Mouse (Mus musculus): ENCODE data around the gene Tex35. TPM values are rescaled to one million over a fixed set of nuclear protein-coding genes. Genes with fewer than 3 reads are reported as not detected.

Tex35 gene
- total RNA-seq (2014; rRNA removed), result 0.09 TPM in 1 of 2 replicates, not detected in the other
- polyA plus RNA-seq (2012; rRNA removed), result 0.11 and 0.12 TPM in 2 replicates

- no peak for DNase-seq (ENCODE audit: extremely low read depth, low read depth, low spot score)
- H3K36me3 ChIP-seq (ENCODE audit: control insufficient read depth, insufficient read depth, low read length), result no peaks in the 10 kb centered on the region
- 91% methylated on average over 4 of the region's 4 CpGs for WGBS
- no peak for TF ChIP-seq CTCF (IDR thresholded peaks at IDR 0.05; ENCODE audit: low read depth, low read length)
- no peaks in the 10 kb centered on the region for H3K79me2 ChIP-seq (ENCODE audit: control insufficient read depth, insufficient read depth, low read length)
- H3K27ac ChIP-seq (replicated peaks; ENCODE audit: insufficient read depth, low read depth, low read length), result no peak within 1 kb of the TSS
- H3K4me1 ChIP-seq (ENCODE audit: control insufficient read depth, insufficient read depth, low read length), result no peaks in the 10 kb centered on the region
- no peaks in the 10 kb centered on the region for H3K27me3 ChIP-seq (ENCODE audit: control insufficient read depth, insufficient read depth, low read length)
- no peak within 1 kb of the TSS for H3K4me3 ChIP-seq (ENCODE audit: insufficient read depth, low read depth, low read length)
- H3K9ac ChIP-seq (ENCODE audit: low read depth, low read length), result no peak within 1 kb of the TSS
These were observed at the start of gene Tex35 for GRCm38 (mm10) chr1:157108580-157108979. Tex35 (minus strand) TSS chr1:157108680.

- Histone ChIP-seq H3K9ac (ENCODE audit: low read depth, low read length) (no peak overlapping the region), H3K27ac (replicated peaks; ENCODE audit: insufficient read depth, low read depth, low read length) (no peak overlapping the region), H3K36me3 (ENCODE audit: control insufficient read depth, insufficient read depth, low read length) (peaks cover 4% of the 10 kb centered on the region; the same call in 1 of the 2 replicates), H3K79me2 (ENCODE audit: control insufficient read depth, insufficient read depth, low read length) (no peaks in the 10 kb centered on the region), H3K4me3 (ENCODE audit: insufficient read depth, low read depth, low read length) (no peak overlapping the region), H3K27me3 (ENCODE audit: control insufficient read depth, insufficient read depth, low read length) (no peaks in the 10 kb centered on the region), H3K4me1 (ENCODE audit: control insufficient read depth, insufficient read depth, low read length) (peaks cover 3% of the 10 kb centered on the region; the same call in 1 of the 2 replicates)
- TF ChIP-seq POLR2A (IDR thresholded peaks at IDR 0.05; ENCODE audit: extremely low read depth, insufficient read depth, low read length) (no peak), CTCF (IDR thresholded peaks at IDR 0.05; ENCODE audit: low read depth, low read length) (no peak)
- DNase-seq (ENCODE audit: extremely low read depth, low read depth, low spot score), result no peak
These were observed 45.3 kb upstream of the Tex35 start for GRCm38 (mm10) chr1:157153781-157154180.

DNA sequence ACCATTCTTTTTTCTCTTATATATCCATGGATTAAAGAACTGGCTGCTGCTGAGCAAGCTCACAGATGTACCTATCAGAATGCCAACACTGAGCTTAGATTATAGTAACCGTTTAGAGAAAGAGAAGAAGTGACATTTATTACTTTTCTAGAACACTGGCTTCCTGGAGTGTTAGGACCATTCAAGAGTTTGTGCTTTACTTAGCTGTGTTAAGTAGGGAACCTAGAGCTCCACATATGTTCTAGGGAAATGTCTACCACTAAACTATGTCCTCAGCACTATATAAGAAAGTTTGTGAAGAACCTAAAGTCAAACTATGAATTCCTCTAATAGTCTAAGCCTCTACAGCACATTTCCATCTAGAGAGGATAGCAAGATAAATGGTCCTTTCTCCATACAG is 41.6 kb upstream of the Tex35 start:
- Histone ChIP-seq H3K36me3 (ENCODE audit: control insufficient read depth, insufficient read depth, low read length) (peaks cover 11% of the 10 kb centered on the region), H3K27ac (replicated peaks; ENCODE audit: insufficient read depth, low read depth, low read length) (no peak overlapping the region), H3K27me3 (ENCODE audit: control insufficient read depth, insufficient read depth, low read length) (no peaks in the 10 kb centered on the region), H3K9ac (ENCODE audit: low read depth, low read length) (no peak overlapping the region), H3K79me2 (ENCODE audit: control insufficient read depth, insufficient read depth, low read length) (no peaks in the 10 kb centered on the region), H3K4me1 (ENCODE audit: control insufficient read depth, insufficient read depth, low read length) (peaks cover 3% of the 10 kb centered on the region; the same call in 1 of the 2 replicates), H3K4me3 (ENCODE audit: insufficient read depth, low read depth, low read length) (no peak overlapping the region)
- TF ChIP-seq CTCF (IDR thresholded peaks at IDR 0.05; ENCODE audit: low read depth, low read length) (no peak), POLR2A (IDR thresholded peaks at IDR 0.05; ENCODE audit: extremely low read depth, insufficient read depth, low read length) (no peak)
- WGBS, result 85% methylated on average over 1 of the region's 1 CpGs
- no peak for DNase-seq (ENCODE audit: extremely low read depth, low read depth, low spot score)

GRCm38 (mm10) chr1:157144621-157145020 is 36.1 kb upstream of the Tex35 start:
- Histone ChIP-seq H3K4me3 (ENCODE audit: insufficient read depth, low read depth, low read length) (no peak overlapping the region), H3K36me3 (ENCODE audit: control insufficient read depth, insufficient read depth, low read length) (peaks cover 19% of the 10 kb centered on the region), H3K79me2 (ENCODE audit: control insufficient read depth, insufficient read depth, low read length) (no peaks in the 10 kb centered on the region), H3K27me3 (ENCODE audit: control insufficient read depth, insufficient read depth, low read length) (no peaks in the 10 kb centered on the region), H3K4me1 (ENCODE audit: control insufficient read depth, insufficient read depth, low read length) (no peaks in the 10 kb centered on the region), H3K9ac (ENCODE audit: low read depth, low read length) (no peak overlapping the region), H3K27ac (replicated peaks; ENCODE audit: insufficient read depth, low read depth, low read length) (no peak overlapping the region)
- TF ChIP-seq POLR2A (IDR thresholded peaks at IDR 0.05; ENCODE audit: extremely low read depth, insufficient read depth, low read length), result no peak
- no peak for TF ChIP-seq CTCF (IDR thresholded peaks at IDR 0.05; ENCODE audit: low read depth, low read length)
- WGBS, result 93% methylated on average over 3 of the region's 3 CpGs
- no peak for DNase-seq (ENCODE audit: extremely low read depth, low read depth, low spot score)

GRCm38 (mm10) chr1:157143326-157143932 is 34.9 kb upstream of the Tex35 start:
- DNase-seq (ENCODE audit: extremely low read depth, low read depth, low spot score), result no peak
- Histone ChIP-seq H3K27ac (replicated peaks; ENCODE audit: insufficient read depth, low read depth, low read length) (no peak overlapping the region), H3K4me3 (ENCODE audit: insufficient read depth, low read depth, low read length) (no peak overlapping the region), H3K4me1 (ENCODE audit: control insufficient read depth, insufficient read depth, low read length) (no peaks in the 10 kb centered on the region), H3K36me3 (ENCODE audit: control insufficient read depth, insufficient read depth, low read length) (peaks cover 19% of the 10 kb centered on the region), H3K9ac (ENCODE audit: low read depth, low read length) (no peak overlapping the region), H3K79me2 (ENCODE audit: control insufficient read depth, insufficient read depth, low read length) (no peaks in the 10 kb centered on the region), H3K27me3 (ENCODE audit: control insufficient read depth, insufficient read depth, low read length) (no peaks in the 10 kb centered on the region)
- WGBS, result 75% methylated on average over 7 of the region's 7 CpGs
- no peak for TF ChIP-seq POLR2A (IDR thresholded peaks at IDR 0.05; ENCODE audit: extremely low read depth, insufficient read depth, low read length)
- TF ChIP-seq CTCF (IDR thresholded peaks at IDR 0.05; ENCODE audit: low read depth, low read length), result no peak

DNA sequence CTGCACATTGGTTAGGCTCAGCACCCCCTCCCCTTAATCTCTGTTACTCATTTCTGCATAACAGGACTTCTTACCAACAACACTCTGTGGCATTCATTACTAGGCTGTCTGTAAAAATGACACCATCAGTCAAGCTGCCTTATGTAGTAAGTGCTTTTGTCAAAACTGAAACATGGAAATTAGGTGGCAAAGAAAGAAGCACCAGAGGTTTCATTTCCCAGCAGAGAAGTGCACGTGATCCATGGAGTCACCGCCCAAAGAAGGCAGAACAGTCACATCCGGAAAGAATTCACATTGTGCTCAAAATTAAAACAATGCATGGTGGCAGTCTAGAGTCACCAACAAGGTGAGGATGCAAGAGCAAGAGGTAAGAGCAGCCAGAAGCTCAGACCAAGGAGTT is 32.5 kb upstream of the Tex35 start:
- Histone ChIP-seq H3K27ac (replicated peaks; ENCODE audit: insufficient read depth, low read depth, low read length) (no peak overlapping the region), H3K79me2 (ENCODE audit: control insufficient read depth, insufficient read depth, low read length) (no peaks in the 10 kb centered on the region), H3K36me3 (ENCODE audit: control insufficient read depth, insufficient read depth, low read length) (peaks cover 12% of the 10 kb centered on the region), H3K4me1 (ENCODE audit: control insufficient read depth, insufficient read depth, low read length) (no peaks in the 10 kb centered on the region), H3K4me3 (ENCODE audit: insufficient read depth, low read depth, low read length) (no peak overlapping the region), H3K27me3 (ENCODE audit: control insufficient read depth, insufficient read depth, low read length) (no peaks in the 10 kb centered on the region), H3K9ac (ENCODE audit: low read depth, low read length) (no peak overlapping the region)
- peak; percentile 8 for DNase-seq (ENCODE audit: extremely low read depth, low read depth, low spot score)
- TF ChIP-seq POLR2A (IDR thresholded peaks at IDR 0.05; ENCODE audit: extremely low read depth, insufficient read depth, low read length), result no peak
- no peak for TF ChIP-seq CTCF (IDR thresholded peaks at IDR 0.05; ENCODE audit: low read depth, low read length)
- 82% methylated on average over 3 of the region's 3 CpGs for WGBS
